Mouse (Mus musculus) lung, embryonic 16.5 days (tissue): ENCODE data around the gene Rasgrp4. TPM values are rescaled to one million over a fixed set of nuclear protein-coding genes. Genes with fewer than 3 reads are reported as not detected.

Experiments
- ATAC-seq: fragments of 200-750 bp; cut with Nextera tagmentation; 2 replicates; pipeline ENCODE4 v1.8.0; 2017; ENCODE audit warnings: low read depth, mild to moderate bottlenecking, moderate library complexity
- H3K27ac ChIP-seq: fragments of 300-500 bp; sonication (generic); 2 replicates; pipeline ENCODE4 v1.5.1; 2014; ENCODE audit warnings: mild to moderate bottlenecking, control low read depth, low read length
- H3K27me3 ChIP-seq: fragments of 300-500 bp; sonication (generic); 2 replicates; pipeline ENCODE4 v1.6.1; 2014; ENCODE audit warnings: low read depth, low read length, mixed read lengths; ENCODE audit not compliant: control insufficient read depth, insufficient read depth
- H3K36me3 ChIP-seq: fragments of 300-500 bp; sonication (generic); 2 replicates; pipeline ENCODE4 v1.6.1; 2014; ENCODE audit warnings: low read length; ENCODE audit not compliant: control insufficient read depth, insufficient read depth
- H3K4me1 ChIP-seq: fragments of 300-500 bp; sonication (generic); replicated peaks from 2 replicates; pipeline ENCODE4 v1.6.1; 2014; ENCODE audit warnings: low read length, mixed read lengths; ENCODE audit not compliant: control insufficient read depth, insufficient read depth
- H3K4me2 ChIP-seq: fragments of 300-500 bp; sonication (generic); 2 replicates; pipeline ENCODE4 v1.6.1; 2014; ENCODE audit warnings: low read depth, low read length, control low read depth
- H3K4me3 ChIP-seq: fragments of 300-500 bp; sonication (generic); 2 replicates; pipeline ENCODE4 v1.5.1; 2014; ENCODE audit warnings: mild to moderate bottlenecking, low read length, control low read depth
- H3K9ac ChIP-seq: fragments of 300-500 bp; sonication (generic); 2 replicates; pipeline ENCODE4 v1.6.1; 2014; ENCODE audit warnings: low read length, control low read depth
- H3K9me3 ChIP-seq: fragments of 300-500 bp; sonication (generic); 2 replicates; pipeline ENCODE4 v1.6.1; 2016; ENCODE audit warnings: low read length; ENCODE audit not compliant: control insufficient read depth
- WGBS: fragments of 180-500 bp; shearing (Covaris S2); extraction: QIAGEN DNeasy Blood & Tissue Kit; methylation state at CpG from one replicate; pipeline ENCODE4 v1.1.7; 2014; 5-methylcytosine and 5-hydroxymethylcytosine counted together
- polyA plus RNA-seq: library from polyadenylated mRNA; unstranded; fragments of >200 nt; fragmentation: Nextera tagmentation; extraction: Ambion mirVana; gene quantifications from 2 replicates; pipeline ENCODE4 v1.2.1, GENCODE M21; 2015

The Rasgrp4 gene
- polyA plus RNA-seq, 1 experiment from 2014 or later: 1.4 TPM

GRCm38 (mm10) chr7:29202577-29202976 is 67.9 kb downstream of the Rasgrp4 start:
- no peak for ATAC-seq
- H3K4me2 ChIP-seq: no peak overlapping the region
- H3K4me3 ChIP-seq: no peak overlapping the region
- H3K27me3 ChIP-seq: no peaks in the 10 kb centered on the region
- H3K36me3 ChIP-seq: no peaks in the 10 kb centered on the region
- WGBS: 69% methylated on average over 6 of the region's 6 CpGs
- no peaks in the 10 kb centered on the region for H3K4me1 ChIP-seq
- no peak overlapping the region for H3K27ac ChIP-seq
- H3K9ac ChIP-seq: no peak overlapping the region
- H3K9me3 ChIP-seq: no peaks in the 10 kb centered on the region

Other genes starting within 250 kb of the Rasgrp4 start
- gene Actn4, start 172.5 kb upstream of the Rasgrp4 start, polyA plus RNA-seq: 313 and 319 TPM in 2 replicates
- gene Eif3k, start 153.0 kb upstream of the Rasgrp4 start, polyA plus RNA-seq: 366 and 367 TPM in 2 replicates
- 8.9 and 10.7 TPM in 2 replicates for gene Map4k1, start 152.8 kb upstream of the Rasgrp4 start, polyA plus RNA-seq
- 0.44 and 0.58 TPM in 2 replicates for gene Ryr1, start 9.7 kb upstream of the Rasgrp4 start, polyA plus RNA-seq
- 17.6 and 21.0 TPM in 2 replicates for gene Fam98c, start 21.4 kb downstream of the Rasgrp4 start, polyA plus RNA-seq
- 0.67 and 1.5 TPM in 2 replicates for gene Ggn, start 35.4 kb downstream of the Rasgrp4 start, polyA plus RNA-seq
- gene Spred3, start 35.6 kb downstream of the Rasgrp4 start, polyA plus RNA-seq: 1.2 and 2.0 TPM in 2 replicates
- gene Psmd8, start 45.9 kb downstream of the Rasgrp4 start, polyA plus RNA-seq: 256 and 273 TPM in 2 replicates
- gene Catsperg1, start 79.2 kb downstream of the Rasgrp4 start, polyA plus RNA-seq: 1.1 and 1.7 TPM in 2 replicates
- 1.6 and 2.9 TPM in 2 replicates for gene Kcnk6, start 97.7 kb downstream of the Rasgrp4 start, polyA plus RNA-seq
- 126 and 136 TPM in 2 replicates for gene Yif1b, start 103.5 kb downstream of the Rasgrp4 start, polyA plus RNA-seq
- gene 2200002D01Rik, start 113.6 kb downstream of the Rasgrp4 start, polyA plus RNA-seq: 21.9 and 32.5 TPM in 2 replicates
- 309 and 317 TPM in 2 replicates for gene Spint2, start 147.1 kb downstream of the Rasgrp4 start, polyA plus RNA-seq
- gene Ppp1r14a, start 154.5 kb downstream of the Rasgrp4 start, polyA plus RNA-seq: 157 and 162 TPM in 2 replicates
- gene Dpf1, start 169.1 kb downstream of the Rasgrp4 start, polyA plus RNA-seq: 8.1 and 8.7 TPM in 2 replicates